Mouse (Mus musculus) kidney, postnatal 36 days (tissue): Measurements from ENCODE around the gene Sult1a1.
A peak's percentile ranks its signal among the peaks of the same experiment; 100 is the strongest.

Experiments used
- DNase-seq, 2 experiments: peaks; one replicate each; pipeline ENCODE4 v3.0.0; 2021 to 2022; ENCODE audit warnings: mixed read lengths in 2 of 2

Sult1a1 gene

DNA sequence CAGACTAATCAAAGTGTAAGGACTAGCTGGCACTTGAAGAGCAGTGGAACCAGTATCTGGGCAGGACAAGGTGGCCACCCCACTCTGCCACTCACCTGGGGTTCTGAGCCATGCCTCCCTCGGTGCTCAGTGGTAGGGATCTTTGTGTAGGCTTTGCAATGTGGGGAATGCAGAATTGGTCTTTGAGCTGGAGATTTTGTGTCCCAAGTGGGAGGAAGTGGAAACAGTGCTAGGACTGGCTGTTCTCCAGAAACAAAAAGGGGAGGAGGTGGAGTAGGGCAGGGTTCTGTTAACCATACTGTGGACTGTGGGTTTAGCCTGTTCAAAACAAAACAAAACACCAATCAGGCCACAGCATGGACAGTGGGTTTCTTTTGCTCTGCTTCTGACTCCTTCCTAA is at the start of gene Sult1a1:
Sult1a1 (minus strand) TSS at position 226 of the 400 bp plus-strand sequence.
- DNase-seq = peak; percentile 74 to 94

GRCm38 (mm10) chr7:126725667-126726066 is 49.4 kb upstream of the Sult1a1 start:
- no peak for DNase-seq

DNA sequence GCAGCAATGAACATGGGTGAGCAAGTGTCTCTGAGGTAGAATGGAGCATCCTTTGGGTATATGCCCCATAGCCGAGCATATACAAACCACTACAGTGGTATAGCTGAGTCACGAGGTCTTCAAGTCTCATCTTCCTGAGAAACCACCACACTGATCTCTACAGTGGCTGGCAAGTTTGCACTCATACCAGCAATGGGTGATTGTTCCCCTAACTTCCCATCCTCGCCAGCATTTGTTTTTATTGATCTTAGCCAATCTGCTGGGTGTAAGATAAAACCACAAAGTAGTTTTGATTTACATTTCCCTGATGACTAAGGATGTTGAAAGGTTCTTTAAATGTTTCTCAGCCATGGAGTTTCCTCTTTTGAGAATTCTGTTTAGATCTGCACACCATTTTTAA is 48.8 kb upstream of the Sult1a1 start:
- DNase-seq = no peak

DNA sequence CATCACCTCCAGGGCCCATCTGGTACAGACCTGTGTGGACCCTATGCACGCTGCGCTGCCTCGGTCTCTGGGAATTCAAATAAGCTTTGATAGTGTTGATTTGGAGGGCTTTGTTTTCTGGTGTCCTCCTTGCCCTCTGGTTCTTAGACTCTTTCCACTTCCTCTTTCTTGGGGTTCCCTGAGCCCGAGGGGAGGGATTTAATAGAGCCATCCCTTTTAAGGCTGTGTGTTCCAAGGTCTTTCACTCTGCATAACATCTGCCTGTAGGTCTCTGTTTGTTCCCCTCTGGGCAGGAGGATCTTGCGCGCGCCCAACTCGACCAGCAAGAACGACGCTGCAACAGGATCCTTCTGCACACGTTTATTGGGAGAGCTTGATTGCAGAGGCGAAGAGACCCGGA is 45.4 kb upstream of the Sult1a1 start:
- no peak for DNase-seq

GRCm38 (mm10) chr7:126718787-126719337 is 42.6 kb upstream of the Sult1a1 start:
- no peak for DNase-seq

- DNase-seq = no peak
These were observed 41.3 kb upstream of the Sult1a1 start for GRCm38 (mm10) chr7:126717566-126717965.

DNA sequence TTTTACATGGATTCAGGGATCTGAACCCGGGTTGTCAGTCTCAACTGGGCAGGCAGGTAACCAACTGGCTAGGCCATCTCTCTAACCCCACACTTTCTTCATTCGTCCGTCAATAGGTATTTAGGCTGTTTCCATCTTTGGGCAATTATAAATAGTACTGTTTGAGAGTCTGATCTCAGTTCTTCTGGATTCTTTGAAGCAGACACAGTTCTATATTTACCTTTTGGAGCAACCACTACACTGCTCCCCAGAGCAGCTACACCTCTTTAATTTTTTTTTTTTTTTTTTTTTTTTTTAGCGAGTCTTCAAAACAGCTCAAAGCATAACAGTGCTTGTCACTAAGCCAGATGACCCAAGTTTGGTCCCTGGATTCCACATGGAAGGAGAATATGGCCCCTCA is 39.4 kb upstream of the Sult1a1 start:
- no peak for DNase-seq

DNA sequence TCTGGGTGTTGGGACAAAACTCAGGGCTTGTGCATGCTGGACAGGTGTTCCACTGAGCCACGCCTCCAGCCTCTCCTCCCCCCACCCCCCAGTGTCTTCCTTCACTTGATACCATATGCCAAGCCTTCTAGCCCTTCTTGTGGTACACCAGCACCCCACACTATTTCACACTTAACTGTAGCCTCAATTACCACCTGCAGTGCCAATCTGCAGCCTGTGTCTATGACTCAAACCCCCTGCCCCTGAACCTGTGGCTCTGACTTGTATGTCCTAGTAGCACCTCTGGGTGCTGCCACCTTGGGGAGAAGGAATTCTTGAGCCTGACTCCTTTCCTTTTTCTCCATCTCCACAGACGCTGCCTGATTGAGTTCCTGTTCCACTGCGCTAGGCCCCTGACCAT is 35.7 kb upstream of the Sult1a1 start:
- DNase-seq = no peak

DNA sequence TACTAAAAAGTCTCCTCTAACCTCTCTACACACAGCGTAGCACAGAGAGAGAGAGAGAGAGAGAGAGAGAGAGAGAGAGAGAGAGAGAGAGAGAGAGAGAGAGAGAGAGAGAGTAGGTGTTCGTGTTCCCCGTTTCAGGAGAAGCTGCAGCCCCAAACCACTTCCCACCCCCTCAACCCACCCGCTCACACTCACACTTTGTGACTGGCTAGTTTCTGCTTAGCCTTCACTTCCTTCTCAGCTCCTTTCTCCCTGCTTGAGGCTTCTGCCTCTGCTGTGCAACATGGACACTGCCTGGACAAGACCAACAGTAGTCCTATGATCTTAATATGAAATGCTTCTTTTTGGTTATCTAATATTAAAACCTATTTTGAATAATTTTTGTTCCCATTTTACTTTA is 34.0 kb upstream of the Sult1a1 start:
- DNase-seq = no peak

- no peak for DNase-seq
These were observed 32.1 kb upstream of the Sult1a1 start for GRCm38 (mm10) chr7:126708175-126708952.

GRCm38 (mm10) chr7:126707442-126708174 is 31.4 kb upstream of the Sult1a1 start, which contains the start of gene Coro1a:
TSS of gene Coro1a (minus strand) at chr7:126707787.
- no peak for DNase-seq

DNA sequence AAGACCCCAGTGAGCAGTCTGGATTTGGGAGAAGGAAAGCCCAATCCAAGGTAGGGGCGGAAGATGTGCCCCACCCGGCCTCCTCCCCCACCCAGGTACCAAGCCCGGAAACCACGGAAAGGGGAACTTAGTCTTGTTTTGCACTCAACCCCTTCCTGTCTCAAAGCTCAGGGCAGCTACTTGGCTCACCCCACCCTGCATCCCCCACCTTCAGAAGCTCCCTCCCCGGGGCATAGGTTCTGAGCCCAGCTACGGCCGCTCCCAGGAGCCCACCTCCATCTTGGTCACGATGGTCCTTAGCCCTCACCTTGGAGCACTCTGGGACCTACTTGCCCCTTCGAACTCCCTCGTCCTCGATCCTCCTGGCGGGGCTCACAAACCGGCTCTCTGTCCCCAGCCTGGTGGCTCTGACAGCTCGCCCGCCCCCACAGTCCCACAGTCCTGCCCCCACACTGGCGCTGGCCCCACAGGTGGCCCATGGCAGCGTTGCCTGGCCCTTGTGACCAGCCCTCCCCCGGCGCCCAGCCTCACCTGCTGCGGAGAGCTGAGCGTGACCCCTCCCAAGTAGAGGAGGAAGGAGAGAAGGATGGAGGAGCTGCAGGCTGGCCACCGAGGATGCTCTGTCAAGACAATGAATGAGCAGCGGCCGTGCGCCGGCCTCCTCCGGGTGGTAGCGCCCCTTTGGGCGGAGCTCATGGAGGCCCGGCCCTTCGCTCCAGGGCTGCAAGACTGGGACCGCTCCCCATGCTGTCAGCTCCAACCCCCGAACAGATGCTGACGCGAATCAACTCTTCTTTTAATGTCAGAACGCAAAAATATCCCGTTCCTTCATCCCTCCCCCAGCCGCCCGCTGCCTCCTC is 28.1 kb upstream of the Sult1a1 start:
- DNase-seq = peak in 1 of 2 experiments; percentile 79

- no peak for DNase-seq
These were observed 27.5 kb upstream of the Sult1a1 start for GRCm38 (mm10) chr7:126703757-126704077.

GRCm38 (mm10) chr7:126702861-126703756 is 26.9 kb upstream of the Sult1a1 start:
- DNase-seq = no peak

GRCm38 (mm10) chr7:126702358-126702757 is 26.1 kb upstream of the Sult1a1 start:
- DNase-seq = no peak

GRCm38 (mm10) chr7:126701559-126702357 is 25.5 kb upstream of the Sult1a1 start:
- DNase-seq = no peak

DNA sequence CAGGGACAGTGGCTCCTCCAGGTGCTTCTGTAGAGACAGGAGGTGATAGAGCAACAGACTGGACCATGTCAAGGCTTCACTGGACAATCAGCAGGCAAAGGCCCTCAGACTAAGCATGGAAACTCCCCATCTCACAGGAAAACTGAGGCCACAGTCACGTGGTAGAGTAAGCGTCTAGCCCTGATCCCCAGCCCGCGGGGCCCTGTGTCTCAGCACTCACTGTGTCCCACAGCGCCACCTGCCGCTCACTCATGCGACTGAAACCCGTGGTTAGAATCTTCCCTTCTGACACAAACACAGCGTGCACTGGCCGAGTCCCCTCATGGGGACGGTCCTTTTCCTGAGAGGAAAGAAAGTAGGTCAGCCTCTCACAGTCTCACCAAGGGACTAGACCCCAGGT is 24.8 kb upstream of the Sult1a1 start:
- DNase-seq = peak; percentile 88 to 98

GRCm38 (mm10) chr7:126700063-126701015 is 24.1 kb upstream of the Sult1a1 start:
- no peak for DNase-seq

DNA sequence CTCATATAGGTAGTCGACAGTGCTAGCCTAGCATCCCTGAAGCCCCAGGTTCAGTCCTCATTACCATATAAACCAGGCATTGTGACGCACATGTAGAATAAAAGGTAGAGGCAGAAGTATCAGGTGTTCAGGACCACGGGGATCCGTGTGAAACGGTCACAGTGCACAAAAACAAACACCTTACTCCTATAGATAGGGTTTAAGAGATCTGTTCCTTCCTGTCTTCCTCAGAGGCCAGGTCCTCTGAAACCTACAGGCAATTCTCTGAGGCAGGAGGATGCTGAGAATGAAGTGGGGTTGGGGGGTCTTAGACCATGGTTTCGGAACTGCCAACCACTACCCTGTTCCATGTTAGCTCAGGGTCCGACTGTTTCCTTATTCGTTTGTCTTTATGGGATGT is 21.6 kb upstream of the Sult1a1 start:
- DNase-seq = no peak

GRCm38 (mm10) chr7:126696886-126697285 is 20.7 kb upstream of the Sult1a1 start:
- no peak for DNase-seq
